Mouse (Mus musculus) Patski (cell line): ENCODE results near the gene Eif4g3. TPM values are rescaled to one million over a fixed set of nuclear protein-coding genes. Genes with fewer than 3 reads are reported as not detected.

Experiments used
- ATAC-seq: fragments of 100-300 bp; one replicate; pipeline ENCODE4 v1.8.0; 2021
- CTCF ChIA-PET: fragments of 350-600 bp; sonication (Branson Sonifier 250); formaldehyde crosslinking; loops from one replicate; lab custom pipeline; 2022; ENCODE audit warnings: inconsistent platforms; lab: Charles Lee
- POLR2A ChIA-PET: fragments of 350-600 bp; sonication (Branson Sonifier 250); formaldehyde crosslinking; loops from one replicate; lab custom pipeline; 2022; ENCODE audit warnings: antibody characterized with exemption, inconsistent platforms; lab: Charles Lee
- DNase-seq: peaks from one replicate; pipeline ENCODE4 v3.0.0-alpha.2; 2011; ENCODE audit warnings: low read depth, low spot score
- H3K27me3 ChIP-seq: fragments of 371-371 bp; one replicate; pipeline ENCODE4 v1.5.1; 2021
- CTCF ChIP-seq: fragments of 100-300 bp; IDR thresholded peaks from one replicate; pipeline ENCODE4 v1.5.1; 2021
- in situ Hi-C: fragments of 300-500 bp; cut with MboI; formaldehyde crosslinking; loops from 3 replicates; pipeline ENCODE4 v1.11.1; 2018; ENCODE audit warnings: low pct_unique_long_range_greater_than_20kb, mixed read lengths
- polyA plus RNA-seq: library from polyadenylated mRNA; unstranded; gene quantifications from one replicate; pipeline ENCODE4 v1.2.3, GENCODE M21; 2021

The Eif4g3 gene
- polyA plus RNA-seq, 1 experiment from 2014 or later: 73.5 TPM

- no peaks in the 10 kb centered on the region for H3K27me3 ChIP-seq
- ATAC-seq (no peak), DNase-seq (no peak)
- POLR2A ChIA-PET: no interaction called here
- TF ChIP-seq CTCF: no peak
- in situ Hi-C loops: no loop called here
- CTCF ChIA-PET: no interaction called here
Observed at GRCm38 (mm10) chr4:138003909-138004610, 11.2 kb downstream of the Eif4g3 start.

GRCm38 (mm10) chr4:138005781-138006180 lies 13.0 kb downstream of the Eif4g3 start:
- in situ Hi-C loops: no loop called here
- DNase-seq: no peak
- no peak for ATAC-seq
- H3K27me3 ChIP-seq: no peaks in the 10 kb centered on the region
- CTCF ChIA-PET: no interaction called here
- TF ChIP-seq CTCF: no peak
- POLR2A ChIA-PET: no interaction called here

- DNase-seq (no peak), ATAC-seq (no peak)
- in situ Hi-C loops: no loop called here
- H3K27me3 ChIP-seq: no peaks in the 10 kb centered on the region
- POLR2A ChIA-PET: no interaction called here
- CTCF ChIA-PET: no interaction called here
- no peak for TF ChIP-seq CTCF
Observed at GRCm38 (mm10) chr4:138006951-138007613, 14.3 kb downstream of the Eif4g3 start.

- POLR2A ChIA-PET: no interaction called here
- CTCF ChIA-PET: no interaction called here
- in situ Hi-C loops: no loop called here
- H3K27me3 ChIP-seq: no peaks in the 10 kb centered on the region
- no peak for DNase-seq
- TF ChIP-seq CTCF: no peak
- no peak for ATAC-seq
Observed at GRCm38 (mm10) chr4:138008646-138009045, 15.8 kb downstream of the Eif4g3 start.

GRCm38 (mm10) chr4:138009786-138010502 lies 17.1 kb downstream of the Eif4g3 start:
- no peak for ATAC-seq

GRCm38 (mm10) chr4:138013723-138014479 lies 21.1 kb downstream of the Eif4g3 start:
- H3K27me3 ChIP-seq: no peaks in the 10 kb centered on the region
- DNase-seq (no peak), ATAC-seq (no peak)
- ChIA-PET POLR2A (no interaction called here), CTCF (interaction anchor here (0.8 kb wide), 1 partner anchor 12 kb away, joined by 3 read pairs; no protein-coding TSS in a partner anchor)
- in situ Hi-C loops: no loop called here
- TF ChIP-seq CTCF: no peak

More at GRCm38 (mm10) chr4:138009786-138010502, 17.1 kb downstream of the Eif4g3 start:
- no peak for TF ChIP-seq CTCF
- in situ Hi-C loops: no loop called here
- H3K27me3 ChIP-seq: no peaks in the 10 kb centered on the region
- ChIA-PET POLR2A (no interaction called here), CTCF (no interaction called here)
- no peak for DNase-seq

GRCm38 (mm10) chr4:138015966-138016365 lies 23.1 kb downstream of the Eif4g3 start:
- CTCF ChIA-PET: no interaction called here
- no peak for TF ChIP-seq CTCF
- in situ Hi-C loops: no loop called here
- no peak for ATAC-seq
- POLR2A ChIA-PET: no interaction called here
- DNase-seq: no peak
- H3K27me3 ChIP-seq: no peaks in the 10 kb centered on the region

- in situ Hi-C loops: no loop called here
- H3K27me3 ChIP-seq: no peaks in the 10 kb centered on the region
- CTCF ChIA-PET: no interaction called here
- POLR2A ChIA-PET: interaction anchor here (0.6 kb wide), 1 partner anchor 575 kb away, joined by 3 read pairs; no protein-coding TSS in a partner anchor
- no peak for DNase-seq
- TF ChIP-seq CTCF: no peak
- ATAC-seq: no peak
Observed at GRCm38 (mm10) chr4:138017085-138017637, 24.3 kb downstream of the Eif4g3 start.

GRCm38 (mm10) chr4:138018011-138018410 lies 25.2 kb downstream of the Eif4g3 start:
- in situ Hi-C loops: no loop called here
- H3K27me3 ChIP-seq: no peaks in the 10 kb centered on the region
- DNase-seq: no peak
- no peak for ATAC-seq
- no peak for TF ChIP-seq CTCF
- ChIA-PET POLR2A (no interaction called here), CTCF (no interaction called here)

GRCm38 (mm10) chr4:138020231-138020630 lies 27.4 kb downstream of the Eif4g3 start:
- no peak for ATAC-seq
- no peak for TF ChIP-seq CTCF
- POLR2A ChIA-PET: no interaction called here
- no peaks in the 10 kb centered on the region for H3K27me3 ChIP-seq
- no peak for DNase-seq
- in situ Hi-C loops: no loop called here
- CTCF ChIA-PET: no interaction called here
